Mouse (Mus musculus) c-Kit-positive CD71-positive TER-119-negative erythroid progenitor cells, embryonic 14.5 days (primary cell): ENCODE results near the gene Tor4a.

ENCODE experiments used
- DNase-seq: peaks from one replicate; pipeline ENCODE4 v3.0.0-alpha.2; 2013; ENCODE audit warnings: low read depth

Gene Tor4a

GRCm38 (mm10) chr2:25224766-25225752, 28.4 kb upstream of the Tor4a start:
- peak; percentile 99 for DNase-seq

- no peak for DNase-seq
Observed at GRCm38 (mm10) chr2:25224492-25224765, 27.7 kb upstream of the Tor4a start, which contains the start of gene Tubb4b. Gene Tubb4b, minus strand, starts transcription at chr2:25224702.

GRCm38 (mm10) chr2:25223681-25224491, 27.2 kb upstream of the Tor4a start:
- DNase-seq, result peak; percentile 88

- no peak for DNase-seq
Observed at GRCm38 (mm10) chr2:25221331-25221772, 24.7 kb upstream of the Tor4a start.

GRCm38 (mm10) chr2:25218445-25218844, 21.8 kb upstream of the Tor4a start, which contains the start of gene Fam166a:
Gene Fam166a, plus strand, starts transcription at chr2:25218745.
- DNase-seq, result no peak

GRCm38 (mm10) chr2:25217666-25218065, 21.0 kb upstream of the Tor4a start:
- DNase-seq, result no peak

GRCm38 (mm10) chr2:25214444-25214843, 17.8 kb upstream of the Tor4a start, which contains the start of gene Stpg3:
Gene Stpg3, minus strand, starts transcription at chr2:25214637.
- no peak for DNase-seq

GRCm38 (mm10) chr2:25213266-25213865, 16.7 kb upstream of the Tor4a start:
- no peak for DNase-seq

- DNase-seq, result peak; percentile 87
Observed at GRCm38 (mm10) chr2:25211121-25211670, 14.5 kb upstream of the Tor4a start, which contains the start of gene Nelfb. Gene Nelfb, minus strand, starts transcription at chr2:25211489.

GRCm38 (mm10) chr2:25210686-25211085, 14.0 kb upstream of the Tor4a start:
- DNase-seq, result no peak

- no peak for DNase-seq
Observed at GRCm38 (mm10) chr2:25207593-25207992, 10.9 kb upstream of the Tor4a start.

- no peak for DNase-seq
Observed at GRCm38 (mm10) chr2:25203631-25204214, 7.0 kb upstream of the Tor4a start.

- DNase-seq, result no peak
Observed at GRCm38 (mm10) chr2:25200631-25201030, 3.9 kb upstream of the Tor4a start.

GRCm38 (mm10) chr2:25197946-25198345, 1.3 kb upstream of the Tor4a start:
- DNase-seq, result no peak

GRCm38 (mm10) chr2:25197191-25197590, 505 bp upstream of the Tor4a start:
- no peak for DNase-seq

GRCm38 (mm10) chr2:25195211-25196156, 1.2 kb downstream of the Tor4a start:
- DNase-seq, result peak; percentile 67

- no peak for DNase-seq
Observed at GRCm38 (mm10) chr2:25194486-25195171, 2.1 kb downstream of the Tor4a start.

GRCm38 (mm10) chr2:25194006-25194405, 2.7 kb downstream of the Tor4a start:
- DNase-seq, result no peak

- DNase-seq, result peak; percentile 83
Observed at GRCm38 (mm10) chr2:25193330-25193770, 3.3 kb downstream of the Tor4a start.

GRCm38 (mm10) chr2:25187841-25188240, 8.8 kb downstream of the Tor4a start:
- no peak for DNase-seq
